In genomic region chr19:19089427-19089826, GRCm38 (mm10) we compare ENCODE assay signal across 26 mouse cellular contexts. TPM values are rescaled to one million over a fixed set of nuclear protein-coding genes. Genes with fewer than 3 reads are reported as not detected.
"Had no signal": no experiment of that assay in that cellular context is flagged by ENCODE, and none has a peak within 500 bp of the region (broad histone marks: within the 10 kb centered on the region; RNA-seq: fewer than 3 reads in every experiment).

No protein-coding gene starts in this region.

- H3K9me3 ChIP-seq: hindbrain, embryonic 10.5 days; hindbrain, embryonic 12.5 days; intestine, embryonic 15.5 days; limb, embryonic 10.5 days; limb, embryonic 12.5 days had no signal

- H3K9ac ChIP-seq: hindbrain, embryonic 12.5 days; hindbrain, embryonic 14.5 days; intestine, embryonic 15.5 days; limb, embryonic 12.5 days had no signal

- H3K4me3 ChIP-seq: gastrocnemius, adult 2 months; heart, adult 2 months; hindbrain, embryonic 10.5 days; hindbrain, embryonic 12.5 days; intestine, embryonic 15.5 days; layer of hippocampus, adult 2 months; left cerebral cortex, adult 2 months; limb, embryonic 10.5 days; limb, embryonic 12.5 days had no signal

- DNase-seq: gastrocnemius, adult 2 months; gastrocnemius, postnatal 10 days; gastrocnemius, postnatal 25 days; heart, adult 2 months; heart, postnatal 14 days; heart, postnatal 36 days; kidney, adult 18-20 months; kidney, adult 8-10 months; kidney, postnatal 10 days; kidney, postnatal 25 days; liver had no signal

- H3K4me2 ChIP-seq: heart, embryonic 11.5 days; hindbrain, embryonic 12.5 days; hindbrain, embryonic 14.5 days; intestine, embryonic 15.5 days; limb, embryonic 12.5 days; liver, embryonic 11.5 days had no signal

- ATAC-seq: forebrain, embryonic 16.5 days; hindbrain, embryonic 16.5 days; inflammation-experienced regulatory T-cells, adult 6 months; intestine, embryonic 15.5 days; intestine, postnatal 0 days had no signal

- H3K4me1 ChIP-seq: hindbrain, embryonic 10.5 days; hindbrain, embryonic 12.5 days; intestine, embryonic 15.5 days; limb, embryonic 10.5 days; limb, embryonic 12.5 days had no signal

- H3K27ac ChIP-seq: gastrocnemius, adult 2 months; heart, adult 2 months; hindbrain, embryonic 10.5 days; hindbrain, embryonic 12.5 days; hindbrain, embryonic 14.5 days; intestine, embryonic 15.5 days; layer of hippocampus, adult 2 months; left cerebral cortex, adult 2 months; limb, embryonic 10.5 days; limb, embryonic 12.5 days had no signal

- H3K27me3 ChIP-seq: hindbrain, embryonic 12.5 days; intestine, embryonic 15.5 days; limb, embryonic 12.5 days had no signal

- H3K36me3 ChIP-seq: hindbrain, embryonic 10.5 days; hindbrain, embryonic 12.5 days; intestine, embryonic 15.5 days; limb, embryonic 10.5 days; limb, embryonic 12.5 days had no signal

RNA-seq across cellular contexts. Expression of gene Rorb, which starts 21.6 kb away (rescaled TPM):
- total RNA-seq: granulocyte monocyte progenitor cell, adult 5-6 weeks had no signal
